Mouse (Mus musculus) spleen, adult 2 months (tissue): Measurements from ENCODE around the gene Gm36079. TPM values are rescaled to one million over a fixed set of nuclear protein-coding genes. Genes with fewer than 3 reads are reported as not detected.
A peak's percentile ranks its signal among the peaks of the same experiment; 100 is the strongest.
"Not testable (repeated sequence)": the region's sequence is repeated elsewhere in the genome, so short reads cannot be mapped to it uniquely, and the experiment has no call there.

Source experiments
- DNase-seq, 2 experiments: peaks; one replicate each; pipeline versions ENCODE4 v3.0.0 to v3.0.0-alpha.2; 2012 to 2021; ENCODE audit warnings: low spot score in 2 of 2, low read depth in 1 of 2
- H3K27ac ChIP-seq: fragments of 200-500 bp; 2 replicates; pipeline ENCODE4 v1.5.1; 2012; ENCODE audit warnings: low read length, inconsistent platforms; ENCODE audit not compliant: insufficient read depth
- H3K27me3 ChIP-seq: fragments of 200-500 bp; 2 replicates; pipeline ENCODE4 v1.6.1; 2012; ENCODE audit warnings: mild to moderate bottlenecking, moderate library complexity, low read length, inconsistent platforms; ENCODE audit not compliant: control insufficient read depth, insufficient read depth
- H3K36me3 ChIP-seq: fragments of 200-500 bp; 2 replicates; pipeline ENCODE4 v1.6.1; 2012; ENCODE audit warnings: mild to moderate bottlenecking, low read length, inconsistent platforms; ENCODE audit not compliant: control insufficient read depth, insufficient read depth
- H3K4me1 ChIP-seq: fragments of 200-500 bp; 2 replicates; pipeline ENCODE4 v1.6.1; 2011; ENCODE audit warnings: inconsistent platforms; ENCODE audit not compliant: control insufficient read depth, insufficient read depth, insufficient read length
- H3K4me3 ChIP-seq: fragments of 200-500 bp; 2 replicates; pipeline ENCODE4 v1.5.1; 2011; ENCODE audit warnings: mild to moderate bottlenecking, inconsistent platforms; ENCODE audit not compliant: insufficient read depth, insufficient read length; ENCODE audit errors: extremely low read depth
- WGBS: fragments of 180-500 bp; shearing (Covaris S2); methylation state at CpG from one replicate; pipeline ENCODE4 v1.1.7; 2018; 5-methylcytosine and 5-hydroxymethylcytosine counted together
- polyA plus RNA-seq: library from polyadenylated mRNA; depleted of rRNA; stranded (reverse); fragments of >200 nt; gene quantifications from 2 replicates; pipeline ENCODE4 v1.2.3, GENCODE M21; 2012

Gm36079 gene
- polyA plus RNA-seq, 1 experiment = not detected

GRCm38 (mm10) chr13:120036577-120037115 lies 9.8 kb upstream of the Gm36079 start:
- WGBS = 15% methylated on average over 25 of the region's 25 CpGs
- not testable (repeated sequence) for H3K4me3 ChIP-seq

GRCm38 (mm10) chr13:120035151-120035550 lies 8.3 kb upstream of the Gm36079 start:
- H3K4me3 ChIP-seq, H3K27me3 ChIP-seq, H3K36me3 ChIP-seq, H3K27ac ChIP-seq, H3K4me1 ChIP-seq, DNase-seq: not testable (repeated sequence)
- 20% methylated on average over 7 of the region's 18 CpGs for WGBS

More at GRCm38 (mm10) chr13:120036577-120037115, 9.8 kb upstream of the Gm36079 start:
- peak in 1 of 2 experiments; percentile 5 for DNase-seq
- not testable (repeated sequence) for H3K36me3 ChIP-seq, H3K27ac ChIP-seq, H3K4me1 ChIP-seq, H3K27me3 ChIP-seq

GRCm38 (mm10) chr13:120034637-120035036 lies 7.8 kb upstream of the Gm36079 start:
- DNase-seq, H3K4me3 ChIP-seq, H3K4me1 ChIP-seq, H3K27me3 ChIP-seq, H3K36me3 ChIP-seq, H3K27ac ChIP-seq: not testable (repeated sequence)
- WGBS = 18% methylated on average over 3 of the region's 10 CpGs

GRCm38 (mm10) chr13:120033516-120034190 lies 6.8 kb upstream of the Gm36079 start:
- H3K27me3 ChIP-seq = not testable (repeated sequence)

GRCm38 (mm10) chr13:120031676-120032075 lies 4.9 kb upstream of the Gm36079 start:
- peak in 1 of 2 experiments; percentile 11 for DNase-seq
- not testable (repeated sequence) for H3K27me3 ChIP-seq, H3K36me3 ChIP-seq, H3K4me1 ChIP-seq, H3K4me3 ChIP-seq, H3K27ac ChIP-seq
- 10% methylated on average over 16 of the region's 16 CpGs for WGBS

More at GRCm38 (mm10) chr13:120033516-120034190, 6.8 kb upstream of the Gm36079 start:
- H3K4me3 ChIP-seq, H3K27ac ChIP-seq, H3K4me1 ChIP-seq, H3K36me3 ChIP-seq: not testable (repeated sequence)
- 11% methylated on average over 19 of the region's 19 CpGs for WGBS
- DNase-seq = peak in 1 of 2 experiments; percentile 30

GRCm38 (mm10) chr13:120027368-120027767 lies 557 bp upstream of the Gm36079 start:
- not testable (repeated sequence) for H3K27ac ChIP-seq, H3K4me3 ChIP-seq, H3K27me3 ChIP-seq, H3K36me3 ChIP-seq, DNase-seq, H3K4me1 ChIP-seq
- 7% methylated on average over 11 of the region's 11 CpGs for WGBS

- WGBS = 32% methylated on average over 3 of the region's 13 CpGs
- H3K27me3 ChIP-seq, H3K4me1 ChIP-seq, H3K36me3 ChIP-seq, H3K4me3 ChIP-seq, H3K27ac ChIP-seq, DNase-seq: not testable (repeated sequence)
Measured at GRCm38 (mm10) chr13:120026373-120026772, 438 bp downstream of the Gm36079 start.

- H3K36me3 ChIP-seq, H3K27ac ChIP-seq, H3K4me1 ChIP-seq, DNase-seq, H3K27me3 ChIP-seq, H3K4me3 ChIP-seq: not testable (repeated sequence)
- WGBS = 21% methylated on average over 4 of the region's 4 CpGs
Measured at GRCm38 (mm10) chr13:120025576-120025975, 1.2 kb downstream of the Gm36079 start.

- H3K4me1 ChIP-seq, H3K4me3 ChIP-seq, H3K27ac ChIP-seq, DNase-seq, H3K36me3 ChIP-seq, H3K27me3 ChIP-seq: not testable (repeated sequence)
- WGBS = 13% methylated on average over 21 of the region's 21 CpGs
Measured at GRCm38 (mm10) chr13:120025004-120025403, 1.8 kb downstream of the Gm36079 start.

- not testable (repeated sequence) for DNase-seq, H3K27ac ChIP-seq, H3K36me3 ChIP-seq
Measured at GRCm38 (mm10) chr13:120024581-120024980, 2.2 kb downstream of the Gm36079 start.

GRCm38 (mm10) chr13:120021477-120021876 lies 5.3 kb downstream of the Gm36079 start:
- not testable (repeated sequence) for H3K36me3 ChIP-seq, DNase-seq, H3K4me1 ChIP-seq, H3K27me3 ChIP-seq, H3K27ac ChIP-seq, H3K4me3 ChIP-seq
- WGBS = no CpG with 5 or more reads among the region's 1 CpGs

More at GRCm38 (mm10) chr13:120024581-120024980, 2.2 kb downstream of the Gm36079 start:
- H3K27me3 ChIP-seq, H3K4me1 ChIP-seq, H3K4me3 ChIP-seq: not testable (repeated sequence)
- WGBS = 22% methylated on average over 9 of the region's 9 CpGs
